Mouse (Mus musculus) forebrain, embryonic 15.5 days (tissue): ENCODE results near the gene Csrnp2. TPM values are rescaled to one million over a fixed set of nuclear protein-coding genes. Genes with fewer than 3 reads are reported as not detected.

Experiments
- ATAC-seq: fragments of 200-750 bp; cut with Nextera tagmentation; replicated peaks from 2 replicates; pipeline ENCODE4 v1.8.0; 2017; ENCODE audit warnings: mild to moderate bottlenecking, moderate TSS enrichment, moderate library complexity
- H3K27ac ChIP-seq: fragments of 300-500 bp; sonication (generic); replicated peaks from 2 replicates; pipeline ENCODE4 v1.5.1; 2015; ENCODE audit warnings: mild to moderate bottlenecking, inconsistent platforms
- H3K27me3 ChIP-seq: fragments of 300-500 bp; sonication (generic); 2 replicates; pipeline ENCODE4 v1.6.1; 2015; ENCODE audit warnings: inconsistent platforms
- H3K36me3 ChIP-seq: fragments of 300-500 bp; sonication (generic); 2 replicates; pipeline ENCODE4 v1.6.1; 2015; ENCODE audit warnings: mild to moderate bottlenecking, inconsistent platforms
- H3K4me1 ChIP-seq: fragments of 300-500 bp; sonication (generic); 2 replicates; pipeline ENCODE4 v1.6.1; 2015; ENCODE audit warnings: inconsistent platforms
- H3K4me2 ChIP-seq: fragments of 300-500 bp; sonication (generic); replicated peaks from 2 replicates; pipeline ENCODE4 v1.6.1; 2015; ENCODE audit warnings: mild to moderate bottlenecking, inconsistent platforms
- H3K4me3 ChIP-seq: fragments of 300-500 bp; sonication (generic); 2 replicates; pipeline ENCODE4 v1.5.1; 2015; ENCODE audit warnings: mild to moderate bottlenecking, inconsistent platforms
- H3K9ac ChIP-seq: fragments of 300-500 bp; sonication (generic); replicated peaks from 2 replicates; pipeline ENCODE4 v1.6.1; 2015; ENCODE audit warnings: mild to moderate bottlenecking, inconsistent platforms
- H3K9me3 ChIP-seq: fragments of 300-500 bp; sonication (generic); 2 replicates; pipeline ENCODE4 v1.6.1; 2016; ENCODE audit warnings: inconsistent platforms
- WGBS: fragments of 180-500 bp; shearing (Covaris S2); methylation state at CpG from one replicate; pipeline ENCODE4 v1.1.7; 2015; ENCODE audit warnings: mixed read lengths; 5-methylcytosine and 5-hydroxymethylcytosine counted together
- polyA plus RNA-seq: library from polyadenylated mRNA; unstranded; fragments of >200 nt; fragmentation: Nextera tagmentation; extraction: Ambion mirVana; gene quantifications from 2 replicates; pipeline ENCODE4 v1.2.1, GENCODE M21; 2015

Gene Csrnp2
- polyA plus RNA-seq, 1 experiment from 2014 or later, result 55.6 TPM

DNA sequence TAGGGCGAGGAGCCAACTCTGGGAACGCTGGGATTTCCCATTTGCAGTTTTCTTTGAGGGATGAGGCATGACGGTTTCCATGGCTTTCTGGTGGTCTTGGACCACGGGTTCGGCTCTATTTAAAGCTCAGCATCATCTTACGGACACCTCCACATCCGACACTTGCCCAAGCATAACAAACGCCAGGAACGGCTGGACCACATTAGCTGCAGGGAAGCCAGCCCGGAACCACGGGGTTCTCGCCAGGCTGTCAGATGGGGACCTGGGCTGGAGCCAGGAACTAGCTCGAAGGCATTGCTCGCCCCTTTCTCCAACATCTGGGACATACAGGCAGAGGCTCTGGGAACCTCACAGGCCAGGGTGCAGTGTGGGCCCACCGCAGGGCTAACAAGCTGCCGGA lies 44.0 kb downstream of the Csrnp2 start:
- WGBS, result 56% methylated on average over 16 of the region's 16 CpGs
- no peaks in the 10 kb centered on the region for H3K36me3 ChIP-seq
- H3K27ac ChIP-seq, result no peak overlapping the region
- H3K4me2 ChIP-seq, result 0 out of 2 replicates have a peak overlapping the region, but pooled peaks have one; percentile 9
- ATAC-seq, result no peak
- H3K27me3 ChIP-seq, result no peaks in the 10 kb centered on the region
- H3K4me1 ChIP-seq, result 0 out of 2 replicates have a peak, but pooled peaks cover 8% of the 10 kb centered on the region
- H3K9me3 ChIP-seq, result no peaks in the 10 kb centered on the region
- H3K4me3 ChIP-seq, result no peak overlapping the region
- H3K9ac ChIP-seq, result no peak overlapping the region

DNA sequence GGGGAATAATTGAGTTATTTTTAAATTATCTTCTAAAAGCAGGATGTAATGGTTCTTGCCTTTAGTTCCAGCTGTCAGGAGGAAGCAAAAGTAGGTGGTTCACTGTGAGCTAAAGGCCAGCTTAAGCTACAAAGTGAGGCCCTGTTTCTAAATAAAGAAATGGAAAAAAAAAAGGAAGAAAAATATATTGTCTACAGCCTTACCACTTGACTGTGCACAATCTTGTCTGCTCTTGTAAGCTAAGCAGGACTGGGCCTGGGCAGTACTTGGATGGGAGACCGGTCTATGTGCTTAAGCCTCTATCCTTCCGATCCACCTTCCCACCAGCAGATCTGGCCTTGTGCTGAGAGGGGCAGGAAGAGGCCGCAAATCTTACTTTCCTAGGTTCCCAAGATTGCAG lies 45.8 kb downstream of the Csrnp2 start:
- H3K4me3 ChIP-seq, result no peak overlapping the region
- 86% methylated on average over 3 of the region's 3 CpGs for WGBS
- H3K4me1 ChIP-seq, result 0 out of 2 replicates have a peak, but pooled peaks cover 8% of the 10 kb centered on the region
- ATAC-seq, result no peak
- H3K9me3 ChIP-seq, result no peaks in the 10 kb centered on the region
- H3K36me3 ChIP-seq, result no peaks in the 10 kb centered on the region
- no peak overlapping the region for H3K9ac ChIP-seq
- no peak overlapping the region for H3K4me2 ChIP-seq
- no peaks in the 10 kb centered on the region for H3K27me3 ChIP-seq
- H3K27ac ChIP-seq, result no peak overlapping the region

DNA sequence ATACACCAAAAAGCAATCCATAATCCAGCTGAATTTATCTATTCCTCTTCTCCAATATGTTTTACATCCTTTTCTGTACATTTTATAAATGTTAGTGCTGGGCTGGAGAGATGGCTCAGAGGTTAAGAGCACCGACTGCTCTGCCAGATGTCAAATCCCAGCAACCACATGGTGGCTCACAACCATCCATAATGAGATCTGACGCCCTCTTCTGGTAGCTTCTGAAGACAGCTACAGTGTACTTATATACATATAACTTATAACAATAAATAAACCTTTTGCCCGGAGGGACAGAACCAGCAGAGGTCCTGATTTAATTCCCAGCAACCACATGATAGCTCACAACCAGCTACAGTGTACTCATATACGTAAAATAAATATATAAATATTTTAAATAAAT lies 46.7 kb downstream of the Csrnp2 start:
- WGBS, result 75% methylated on average over 4 of the region's 4 CpGs
- Histone ChIP-seq H3K9ac (no peak overlapping the region), H3K9me3 (no peaks in the 10 kb centered on the region), H3K4me2 (no peak overlapping the region), H3K4me3 (no peak overlapping the region), H3K27me3 (no peaks in the 10 kb centered on the region), H3K27ac (no peak overlapping the region), H3K4me1 (peaks cover 14% of the 10 kb centered on the region), H3K36me3 (no peaks in the 10 kb centered on the region)
- no peak for ATAC-seq

DNA sequence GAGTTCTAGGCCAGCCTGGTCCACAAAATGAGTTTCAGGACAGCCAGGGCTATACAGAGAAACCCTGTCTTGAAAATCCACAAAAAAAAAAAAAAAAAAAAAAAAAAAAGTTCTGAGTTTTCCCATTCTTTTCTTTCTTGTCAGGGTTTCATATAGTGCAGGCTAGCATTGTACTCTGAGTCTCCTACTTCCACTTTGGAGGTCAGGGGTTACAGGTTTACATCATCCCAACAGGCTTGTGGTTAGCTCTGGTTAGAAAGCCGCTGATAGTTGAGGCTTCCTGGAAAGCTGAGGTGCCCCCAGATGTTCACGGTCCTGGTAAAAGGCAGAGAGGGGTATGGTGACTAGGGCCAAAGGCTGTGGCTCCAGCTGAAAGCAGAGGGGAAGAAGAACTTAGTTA lies 48.4 kb downstream of the Csrnp2 start:
- Histone ChIP-seq H3K4me1 (peaks cover 18% of the 10 kb centered on the region), H3K4me2 (no peak overlapping the region), H3K27ac (no peak overlapping the region), H3K27me3 (no peaks in the 10 kb centered on the region), H3K36me3 (no peaks in the 10 kb centered on the region), H3K9ac (no peak overlapping the region), H3K9me3 (no peaks in the 10 kb centered on the region), H3K4me3 (no peak overlapping the region)
- 87% methylated on average over 2 of the region's 2 CpGs for WGBS
- ATAC-seq, result no peak

DNA sequence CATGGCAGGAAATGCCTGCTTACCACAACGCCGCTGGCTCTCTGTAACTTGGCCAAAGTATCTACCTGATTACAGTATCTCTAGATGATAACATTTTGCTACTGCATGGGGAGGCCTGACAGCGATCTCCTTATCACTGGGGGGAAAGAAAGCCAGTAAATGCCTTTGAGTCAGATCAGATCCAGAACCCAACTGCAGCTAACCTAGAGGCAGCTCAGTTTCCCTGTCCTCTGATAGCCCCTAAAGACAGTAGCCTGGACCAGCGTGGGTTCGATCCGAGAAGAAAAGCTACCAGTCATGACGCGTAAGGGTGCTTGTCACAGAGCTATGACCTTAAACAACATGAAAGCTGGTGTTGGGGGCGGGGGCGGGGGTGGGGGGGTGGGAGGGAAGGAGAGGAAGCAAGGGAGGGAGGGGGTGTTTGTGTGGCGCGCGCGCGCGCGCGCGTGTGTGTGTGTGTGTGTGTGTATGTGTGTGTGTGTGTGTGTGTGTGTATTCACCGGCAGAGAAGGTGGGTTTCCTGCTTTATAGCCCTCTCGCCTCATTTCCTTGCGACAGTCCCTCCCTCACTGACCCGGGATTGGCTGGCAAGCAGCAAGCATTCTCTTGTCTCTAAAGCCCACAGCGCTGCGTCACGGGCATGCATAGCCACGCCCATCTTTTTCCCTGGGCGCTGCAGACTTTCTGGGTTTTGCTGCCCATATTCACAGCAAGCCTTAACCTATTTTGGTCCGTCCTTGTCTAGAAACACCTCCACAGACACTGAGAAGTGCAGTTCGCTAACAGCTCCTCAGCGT lies 52.0 kb downstream of the Csrnp2 start:
- peak overlapping the region; percentile 64 for H3K4me2 ChIP-seq
- no peaks in the 10 kb centered on the region for H3K27me3 ChIP-seq
- peak overlapping the region; percentile 45 for H3K4me3 ChIP-seq
- peak overlapping the region; percentile 83 for H3K27ac ChIP-seq
- 8% methylated on average over 20 of the region's 31 CpGs for WGBS
- peak; percentile 99 for ATAC-seq
- peaks cover 9% of the 10 kb centered on the region for H3K4me1 ChIP-seq
- peak overlapping the region; percentile 64 for H3K9ac ChIP-seq
- no peaks in the 10 kb centered on the region for H3K36me3 ChIP-seq
- H3K9me3 ChIP-seq, result no peaks in the 10 kb centered on the region

DNA sequence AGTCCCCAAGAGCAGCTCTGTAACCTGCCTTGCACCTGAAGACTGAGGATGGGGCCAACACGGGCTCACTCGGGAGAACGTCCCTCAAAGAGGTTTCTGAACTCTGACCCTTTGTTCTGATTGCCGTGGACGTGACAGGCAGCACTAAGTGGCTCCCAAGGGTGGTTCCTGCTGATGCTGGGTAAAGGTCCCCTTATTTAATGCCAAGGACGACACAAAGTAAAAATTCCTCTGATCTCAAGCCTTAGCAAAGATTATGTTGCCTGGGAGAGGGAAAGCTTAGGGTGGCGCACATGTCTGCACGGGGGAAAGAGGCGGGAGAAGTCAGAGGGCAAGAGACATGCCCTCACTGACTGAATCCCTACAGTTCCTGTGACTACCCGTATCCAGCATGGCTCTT lies 58.8 kb downstream of the Csrnp2 start:
- Histone ChIP-seq H3K4me1 (no peaks in the 10 kb centered on the region), H3K4me2 (no peak overlapping the region), H3K36me3 (no peaks in the 10 kb centered on the region), H3K27ac (no peak overlapping the region), H3K27me3 (no peaks in the 10 kb centered on the region), H3K9ac (no peak overlapping the region), H3K4me3 (no peak overlapping the region), H3K9me3 (no peaks in the 10 kb centered on the region)
- ATAC-seq, result no peak
- WGBS, result 66% methylated on average over 10 of the region's 10 CpGs

DNA sequence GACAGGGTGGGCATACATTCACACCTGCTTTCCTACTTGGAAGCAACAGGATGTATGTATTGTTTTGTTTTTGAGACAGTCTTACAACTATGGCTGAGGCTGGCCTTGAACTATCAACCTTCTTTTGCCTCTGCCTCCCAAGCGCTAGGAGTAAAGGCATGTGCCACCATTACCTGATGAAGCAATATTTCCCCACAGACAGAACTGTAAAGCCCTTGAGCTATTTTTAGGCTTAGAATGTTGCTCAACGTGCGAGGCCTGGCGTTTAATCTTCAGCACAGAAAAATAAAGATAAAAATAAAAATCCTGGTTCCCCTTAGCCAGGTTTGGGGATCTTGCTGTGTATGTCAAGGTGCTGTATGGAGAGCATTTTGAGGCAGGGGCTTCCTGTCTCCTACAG lies 59.2 kb downstream of the Csrnp2 start:
- Histone ChIP-seq H3K27me3 (no peaks in the 10 kb centered on the region), H3K4me1 (no peaks in the 10 kb centered on the region), H3K36me3 (no peaks in the 10 kb centered on the region), H3K4me2 (no peak overlapping the region), H3K9ac (no peak overlapping the region), H3K9me3 (no peaks in the 10 kb centered on the region), H3K4me3 (no peak overlapping the region), H3K27ac (no peak overlapping the region)
- ATAC-seq, result no peak
- WGBS, result 94% methylated on average over 4 of the region's 4 CpGs

DNA sequence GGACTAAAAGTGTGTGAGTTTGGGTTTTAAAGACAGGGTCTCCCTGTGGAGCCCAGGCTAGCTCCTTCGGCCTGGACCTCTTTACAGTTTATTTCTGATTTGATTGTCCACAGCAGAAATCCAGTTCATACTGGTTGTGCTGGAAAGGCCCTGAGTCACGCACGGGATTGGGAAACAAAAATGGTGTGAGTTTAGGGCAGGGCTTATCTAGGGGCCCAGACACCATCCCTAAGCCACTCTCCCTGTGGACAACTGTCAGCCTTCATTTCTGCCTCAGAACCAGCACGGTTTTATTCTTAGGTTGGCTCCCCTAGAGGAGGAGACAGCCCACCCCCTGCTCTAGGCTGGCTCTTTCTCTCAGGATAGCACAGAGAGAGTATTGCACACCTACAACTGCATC lies 62.1 kb downstream of the Csrnp2 start:
- H3K4me1 ChIP-seq, result no peaks in the 10 kb centered on the region
- no peaks in the 10 kb centered on the region for H3K27me3 ChIP-seq
- no peak overlapping the region for H3K4me3 ChIP-seq
- no peaks in the 10 kb centered on the region for H3K36me3 ChIP-seq
- no peak for ATAC-seq
- H3K9me3 ChIP-seq, result no peaks in the 10 kb centered on the region
- H3K9ac ChIP-seq, result no peak overlapping the region
- no peak overlapping the region for H3K4me2 ChIP-seq
- H3K27ac ChIP-seq, result no peak overlapping the region
- WGBS, result 70% methylated on average over 4 of the region's 4 CpGs

DNA sequence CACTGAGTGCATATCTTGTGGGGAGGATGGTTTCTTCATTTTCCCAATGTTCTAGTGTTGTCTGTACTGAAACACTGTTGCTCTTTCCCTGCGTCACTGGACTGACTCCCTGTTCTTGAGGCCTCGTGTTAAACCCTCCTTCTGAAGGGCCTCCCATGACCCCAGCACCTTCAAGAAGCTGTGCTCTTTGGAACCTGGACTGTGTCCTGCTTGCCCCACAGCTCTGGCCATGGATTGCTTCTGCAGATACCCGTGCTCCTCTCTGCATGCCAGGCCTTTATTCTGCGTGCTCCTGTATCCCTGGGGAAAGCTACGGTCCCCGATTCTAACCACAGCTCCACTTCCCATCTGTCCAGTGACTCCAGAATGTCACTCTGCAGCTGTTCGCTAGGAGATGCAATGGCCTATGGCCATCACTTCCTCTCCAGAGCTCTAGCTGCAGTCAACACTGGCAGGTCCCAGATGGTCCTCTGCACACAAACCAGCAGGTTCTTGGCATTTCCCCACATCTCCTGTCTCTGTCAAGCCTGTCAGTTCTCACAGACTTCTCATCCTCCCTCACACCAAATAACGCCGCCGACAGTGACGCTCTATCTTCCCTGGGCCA lies 65.2 kb downstream of the Csrnp2 start:
- no peak overlapping the region for H3K4me3 ChIP-seq
- H3K9ac ChIP-seq, result no peak overlapping the region
- ATAC-seq, result 0 out of 2 replicates have a peak, but pooled peaks have one; percentile 32
- no peaks in the 10 kb centered on the region for H3K36me3 ChIP-seq
- H3K9me3 ChIP-seq, result no peaks in the 10 kb centered on the region
- WGBS, result 64% methylated on average over 11 of the region's 11 CpGs
- H3K4me1 ChIP-seq, result no peaks in the 10 kb centered on the region
- peaks cover 7% of the 10 kb centered on the region; the same call in 1 of the 2 replicates for H3K27me3 ChIP-seq
- no peak overlapping the region for H3K27ac ChIP-seq
- H3K4me2 ChIP-seq, result no peak overlapping the region

Other genes starting within 250 kb of the Csrnp2 start
- not detected in 2 replicates for gene Tmprss12, start 214.7 kb downstream of the Csrnp2 start, polyA plus RNA-seq
- 2.8 and 5.4 TPM in 2 replicates for gene Mettl7a1, start 191.3 kb downstream of the Csrnp2 start, polyA plus RNA-seq
- not detected in 2 replicates for gene Mettl7a3, start 160.6 kb downstream of the Csrnp2 start, polyA plus RNA-seq
- not detected in 2 replicates for gene Methig1, start 142.3 kb downstream of the Csrnp2 start, polyA plus RNA-seq
- gene Mettl7a2, start 142.3 kb downstream of the Csrnp2 start, polyA plus RNA-seq, result not detected in 2 replicates
- gene Higd1c, start 130.9 kb downstream of the Csrnp2 start, polyA plus RNA-seq, result not detected in 2 replicates
- gene Gm5475, start 73.3 kb downstream of the Csrnp2 start, polyA plus RNA-seq, result 0.06 TPM in 1 of 2 replicates, not detected in the other
- gene Slc11a2, start 70.4 kb downstream of the Csrnp2 start, polyA plus RNA-seq, result 22.2 and 23.5 TPM in 2 replicates
- 51.5 and 52.3 TPM in 2 replicates for gene Letmd1, start 26.5 kb downstream of the Csrnp2 start, polyA plus RNA-seq
- 30.0 and 33.6 TPM in 2 replicates for gene Tfcp2, start 56.5 kb upstream of the Csrnp2 start, polyA plus RNA-seq
- gene Pou6f1, start 104.5 kb upstream of the Csrnp2 start, polyA plus RNA-seq, result 50.4 and 51.3 TPM in 2 replicates
- 155 and 161 TPM in 2 replicates for gene Dazap2, start 119.9 kb upstream of the Csrnp2 start, polyA plus RNA-seq
- gene Smagp, start 141.5 kb upstream of the Csrnp2 start, polyA plus RNA-seq, result 1.8 and 2.5 TPM in 2 replicates
- gene Bin2, start 174.1 kb upstream of the Csrnp2 start, polyA plus RNA-seq, result 1.2 and 2.0 TPM in 2 replicates
- 0.43 and 0.97 TPM in 2 replicates for gene Cela1, start 192.4 kb upstream of the Csrnp2 start, polyA plus RNA-seq
- gene Galnt6, start 233.9 kb upstream of the Csrnp2 start, polyA plus RNA-seq, result 0.13 and 0.27 TPM in 2 replicates